In genomic region chr17:44777337-44777804, GRCm38 (mm10) we compare ENCODE assay signal across 8 mouse cellular contexts. TPM values are rescaled to one million over a fixed set of nuclear protein-coding genes. Genes with fewer than 3 reads are reported as not detected.
DNase-seq lines count a peak whose midpoint lies in the region; ATAC-seq lines count a peak whose summit lies in the region.

No protein-coding gene starts in this region.

- peak overlapping the region; percentile 80 for H3K4me2 ChIP-seq in hindbrain, embryonic 15.5 days

- peaks cover 12% of the 10 kb centered on the region for H3K4me1 ChIP-seq in hindbrain, embryonic 15.5 days (replicated peaks)

- WGBS in hindbrain, embryonic 15.5 days = under 1% methylated on average over 33 of the region's 35 CpGs

- peak overlapping the region; percentile 96 for H3K9ac ChIP-seq in hindbrain, embryonic 15.5 days

- peak; percentile 81 for DNase-seq in NIH3T3 (ENCODE audit: low read depth)
- DNase-seq in cerebellum, postnatal 14 days = peak; percentile 71 to 73
- peak; percentile 47 to 55 for DNase-seq in frontal cortex, postnatal 25 days (ENCODE audit: low spot score in 2 of 2)
- peak; percentile 70 to 74 for DNase-seq in left cerebral cortex, adult 18-20 months (ENCODE audit: low spot score in 2 of 2)
- peak; percentile 83 to 86 for DNase-seq in lung, postnatal 4 days
- DNase-seq in right cerebral cortex, adult 18-20 months = peak; percentile 79
- peak; percentile 63 for DNase-seq in urinary bladder, postnatal 25 days (ENCODE audit: low spot score)

- H3K27me3 ChIP-seq in hindbrain, embryonic 15.5 days = no peaks in the 10 kb centered on the region

- peak overlapping the region; percentile 96 for H3K27ac ChIP-seq in hindbrain, embryonic 15.5 days (replicated peaks)

- H3K36me3 ChIP-seq in hindbrain, embryonic 15.5 days = no peaks in the 10 kb centered on the region

- peak overlapping the region; percentile 94 for H3K4me3 ChIP-seq in hindbrain, embryonic 15.5 days

- H3K9me3 ChIP-seq in hindbrain, embryonic 15.5 days = no peaks in the 10 kb centered on the region

- ATAC-seq in hindbrain, embryonic 15.5 days (ENCODE audit: low FRiP score, low read depth) = peak; percentile 75

RNA-seq across cellular contexts. Expression of gene Supt3, which starts 0.4 kb away (rescaled TPM):
- 21.2 and 24.1 TPM in 2 replicates for polyA plus RNA-seq in hindbrain, embryonic 15.5 days (2015; fragmentation: Nextera tagmentation; extraction: Ambion mirVana)
- total RNA-seq in left cerebral cortex, adult 18-20 months (2021) = 10 to 100 TPM; 15.4 to 16.1 TPM

RNA-seq across cellular contexts. Expression of gene Runx2, which starts 37.2 kb away (rescaled TPM):
- 0.41 and 0.55 TPM in 2 replicates for polyA plus RNA-seq in hindbrain, embryonic 15.5 days (2015; fragmentation: Nextera tagmentation; extraction: Ambion mirVana)
- 10 to 100 TPM in 1 of 2 experiments, 1 to 10 TPM in 1; 9.7 to 10.2 TPM for total RNA-seq in left cerebral cortex, adult 18-20 months (2021)

Comparison
In these comparisons a context has a peak if more than half of its experiments do, and no peak if none do; other contexts are left out.
1. Peak in every context shown above with its lines: DNase-seq, ATAC-seq, H3K4me3 ChIP-seq and H3K27ac ChIP-seq.